Mouse (Mus musculus): ENCODE data around the gene Grtp1.

DNA sequence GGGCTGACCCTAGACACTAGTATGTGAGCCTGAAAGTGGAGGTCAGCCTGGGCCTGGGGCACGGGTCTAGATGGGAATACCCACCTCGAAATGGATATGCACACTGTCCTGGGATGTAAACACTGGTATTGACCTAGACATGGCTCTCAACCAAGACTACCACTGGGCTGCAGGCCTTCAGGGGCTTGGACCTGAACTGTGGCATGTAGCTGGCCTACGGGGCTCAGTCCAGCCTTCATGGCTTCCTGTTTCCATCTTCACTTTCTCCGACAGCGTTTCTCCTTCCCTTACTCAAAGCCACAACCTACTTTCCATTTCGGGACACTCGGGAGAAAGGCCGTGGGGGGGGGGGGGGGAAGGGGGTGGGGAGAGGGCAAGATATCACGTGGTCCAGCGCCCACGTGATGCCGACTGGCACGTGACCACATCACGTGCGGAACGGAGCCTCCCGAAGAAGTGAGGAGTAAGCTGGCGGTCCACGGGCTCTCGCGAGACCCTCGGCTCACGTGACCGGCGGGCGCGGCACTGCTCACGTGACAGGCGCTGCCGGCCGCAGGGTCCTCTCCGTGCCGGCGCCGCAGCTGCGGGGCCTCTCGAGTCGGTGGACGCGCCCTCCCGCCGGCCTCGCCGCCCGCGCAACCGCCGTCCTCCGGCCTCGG is 41.6 kb downstream of the Grtp1 start, which contains the start of gene Lamp1:
- TF ChIP-seq CTCF (IDR thresholded peaks at IDR 0.05; ENCODE audit: borderline replicate concordance, control insufficient read depth, extremely low read depth, insufficient read depth, low read length, poor library complexity) (no peak), POLR2A (IDR thresholded peaks at IDR 0.05; ENCODE audit: control insufficient read depth, extremely low read depth, insufficient read depth, low read length, poor library complexity) (no peak)
